Mouse (Mus musculus): ENCODE measurements at regions not wholly inside any gene's neighbourhood (a gene's known extent, or its start where the extent isn't known, plus 50 kb on each side); places are given as distances from the start of the nearest gene placed in this dataset.

DNA sequence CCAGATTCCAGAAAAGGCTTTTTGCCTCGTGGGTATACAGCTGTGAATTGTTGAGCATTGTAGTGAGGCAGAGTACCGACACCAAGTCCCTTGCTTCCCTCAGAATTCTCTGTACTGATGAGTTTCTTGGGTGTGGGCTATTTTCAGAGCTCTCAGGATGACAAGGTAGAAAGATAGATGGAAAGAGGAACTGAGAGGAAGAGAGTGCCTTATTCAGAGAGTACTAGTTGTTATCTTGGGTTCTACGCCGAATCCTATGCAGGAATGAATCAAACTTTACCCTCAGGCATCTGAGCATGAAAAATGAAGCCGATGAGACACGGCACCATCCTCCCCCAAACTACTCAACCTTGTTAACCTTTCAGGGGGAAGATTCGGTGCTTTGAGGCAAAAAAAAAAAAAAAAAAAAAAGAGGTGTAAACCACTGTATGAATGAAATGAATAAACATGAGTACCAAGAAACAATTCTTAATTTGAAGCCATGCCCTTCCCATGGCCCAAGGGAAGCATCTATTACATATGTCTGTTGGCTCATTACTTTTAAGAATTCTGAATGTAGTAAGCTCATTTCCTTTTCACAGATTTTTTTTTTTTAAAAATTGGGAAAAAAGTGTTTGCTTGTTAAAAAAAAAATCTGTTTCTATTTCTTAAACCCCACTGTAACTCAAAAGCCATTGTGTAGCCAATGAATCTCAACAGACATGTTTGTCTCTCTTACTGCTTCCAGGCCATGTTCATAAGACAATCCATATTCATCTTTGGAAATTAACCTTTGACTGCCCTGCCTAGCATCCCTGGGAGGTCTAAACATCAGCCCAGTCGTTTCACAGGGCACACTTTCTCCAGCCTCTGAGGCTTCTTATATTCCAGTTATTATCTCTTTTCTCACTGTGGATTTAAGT, 1435.8 kb upstream of the A1bg start:
- no peaks in the 10 kb centered on the region for H3K36me3 ChIP-seq (ENCODE audit: control insufficient read depth, insufficient read depth, low read length)
- no peak for TF ChIP-seq POLR2A (IDR thresholded peaks at IDR 0.05; ENCODE audit: low read depth, low read length)
- TF ChIP-seq CTCF (IDR thresholded peaks at IDR 0.05; ENCODE audit: extremely low read depth, insufficient read length, insufficient replicate concordance, low read depth, low read length): no peak
- WGBS: 81% methylated on average over 8 of the region's 8 CpGs
- H3K27ac ChIP-seq (ENCODE audit: insufficient read depth, low read depth, low read length): no peak overlapping the region
- H3K27me3 ChIP-seq (ENCODE audit: control insufficient read depth, insufficient read depth, low read length): no peaks in the 10 kb centered on the region
- no peak overlapping the region for H3K4me3 ChIP-seq (ENCODE audit: low read depth, low read length)
- H3K4me1 ChIP-seq (ENCODE audit: control insufficient read depth, insufficient read depth, insufficient read length, low read length): no peaks in the 10 kb centered on the region

GRCm38 (mm10) chr15:62353786-62354185, 1431.0 kb upstream of the A1bg start:
- no peaks in the 10 kb centered on the region for H3K27me3 ChIP-seq (ENCODE audit: control insufficient read depth, insufficient read depth, low read length)
- no peaks in the 10 kb centered on the region for H3K36me3 ChIP-seq (ENCODE audit: control insufficient read depth, insufficient read depth, low read length)
- no peak overlapping the region for H3K4me3 ChIP-seq (ENCODE audit: low read depth, low read length)
- no peaks in the 10 kb centered on the region for H3K4me1 ChIP-seq (ENCODE audit: control insufficient read depth, insufficient read depth, insufficient read length, low read length)
- no peak for TF ChIP-seq POLR2A (IDR thresholded peaks at IDR 0.05; ENCODE audit: low read depth, low read length)
- no peak for TF ChIP-seq CTCF (IDR thresholded peaks at IDR 0.05; ENCODE audit: extremely low read depth, insufficient read length, insufficient replicate concordance, low read depth, low read length)
- WGBS: 47% methylated on average over 4 of the region's 4 CpGs
- no peak overlapping the region for H3K27ac ChIP-seq (ENCODE audit: insufficient read depth, low read depth, low read length)

- Histone ChIP-seq H3K36me3 (ENCODE audit: control insufficient read depth, insufficient read depth, low read length) (no peaks in the 10 kb centered on the region), H3K27me3 (ENCODE audit: control insufficient read depth, insufficient read depth, low read length) (no peaks in the 10 kb centered on the region), H3K4me3 (ENCODE audit: low read depth, low read length) (no peak overlapping the region), H3K27ac (ENCODE audit: insufficient read depth, low read depth, low read length) (no peak overlapping the region), H3K4me1 (ENCODE audit: control insufficient read depth, insufficient read depth, insufficient read length, low read length) (no peaks in the 10 kb centered on the region)
- WGBS: 79% methylated on average over 6 of the region's 6 CpGs
- TF ChIP-seq CTCF (IDR thresholded peaks at IDR 0.05; ENCODE audit: extremely low read depth, insufficient read length, insufficient replicate concordance, low read depth, low read length) (no peak), POLR2A (IDR thresholded peaks at IDR 0.05; ENCODE audit: low read depth, low read length) (no peak)
Observed at GRCm38 (mm10) chr15:62350862-62351757, 1428.3 kb upstream of the A1bg start.

- Histone ChIP-seq H3K4me1 (ENCODE audit: control insufficient read depth, insufficient read depth, insufficient read length, low read length) (no peaks in the 10 kb centered on the region), H3K27me3 (ENCODE audit: control insufficient read depth, insufficient read depth, low read length) (no peaks in the 10 kb centered on the region), H3K4me3 (ENCODE audit: low read depth, low read length) (no peak overlapping the region), H3K36me3 (ENCODE audit: control insufficient read depth, insufficient read depth, low read length) (no peaks in the 10 kb centered on the region), H3K27ac (ENCODE audit: insufficient read depth, low read depth, low read length) (no peak overlapping the region)
- TF ChIP-seq POLR2A (IDR thresholded peaks at IDR 0.05; ENCODE audit: low read depth, low read length): no peak
- no peak for TF ChIP-seq CTCF (IDR thresholded peaks at IDR 0.05; ENCODE audit: extremely low read depth, insufficient read length, insufficient replicate concordance, low read depth, low read length)
- WGBS: 95% methylated on average over 3 of the region's 3 CpGs
Observed at GRCm38 (mm10) chr15:62349981-62350380, 1427.2 kb upstream of the A1bg start.

DNA sequence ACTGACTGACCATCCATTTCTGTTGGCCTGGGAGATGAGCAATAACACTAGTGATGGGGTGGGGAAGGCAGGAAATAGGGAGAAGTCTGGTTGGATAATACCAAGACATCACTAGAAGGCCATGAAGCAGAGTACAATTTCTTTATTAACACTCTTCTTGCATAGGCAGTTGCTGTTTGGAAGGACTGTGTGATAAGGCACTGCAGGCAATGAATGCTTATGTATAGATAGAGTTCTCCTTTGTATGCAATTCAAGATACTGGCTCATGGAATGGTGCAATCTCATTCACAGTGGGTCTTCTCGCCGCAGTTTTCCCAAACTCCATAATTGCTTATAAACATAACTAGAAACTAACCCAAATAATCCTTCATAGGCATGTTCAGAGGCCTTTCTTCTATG, 1426.1 kb upstream of the A1bg start:
- TF ChIP-seq POLR2A (IDR thresholded peaks at IDR 0.05; ENCODE audit: low read depth, low read length): no peak
- H3K27ac ChIP-seq (ENCODE audit: insufficient read depth, low read depth, low read length): no peak overlapping the region
- whole genome bisulfite sequencing: 95% methylated on average over 2 of the region's 2 CpGs
- H3K36me3 ChIP-seq (ENCODE audit: control insufficient read depth, insufficient read depth, low read length): no peaks in the 10 kb centered on the region
- no peaks in the 10 kb centered on the region for H3K4me1 ChIP-seq (ENCODE audit: control insufficient read depth, insufficient read depth, insufficient read length, low read length)
- no peaks in the 10 kb centered on the region for H3K27me3 ChIP-seq (ENCODE audit: control insufficient read depth, insufficient read depth, low read length)
- H3K4me3 ChIP-seq (ENCODE audit: low read depth, low read length): no peak overlapping the region

DNA sequence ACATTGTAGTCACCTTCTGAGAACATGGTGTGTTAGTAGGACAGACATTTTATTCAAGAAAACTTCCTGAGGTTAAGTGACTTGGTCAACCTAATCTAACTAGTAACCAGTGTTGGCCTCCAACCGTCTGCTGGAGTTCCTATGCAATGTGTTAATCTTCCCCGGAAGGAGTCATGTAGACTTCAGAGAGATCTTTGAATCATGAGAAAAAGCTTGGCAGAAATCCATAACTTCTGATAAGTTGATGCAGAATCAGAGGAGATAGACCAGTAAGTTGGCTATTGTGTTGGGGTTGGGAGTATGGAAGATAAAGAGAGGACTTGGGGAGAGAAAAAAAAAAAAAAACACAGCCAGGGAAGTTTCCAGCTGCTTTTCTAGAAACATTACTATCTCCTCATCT, 1424.9 kb upstream of the A1bg start:
- Histone ChIP-seq H3K4me3 (ENCODE audit: low read depth, low read length) (no peak overlapping the region), H3K36me3 (ENCODE audit: control insufficient read depth, insufficient read depth, low read length) (no peaks in the 10 kb centered on the region), H3K27me3 (ENCODE audit: control insufficient read depth, insufficient read depth, low read length) (no peaks in the 10 kb centered on the region), H3K4me1 (ENCODE audit: control insufficient read depth, insufficient read depth, insufficient read length, low read length) (no peaks in the 10 kb centered on the region), H3K27ac (ENCODE audit: insufficient read depth, low read depth, low read length) (no peak overlapping the region)
- 28% methylated on average over 2 of the region's 2 CpGs for WGBS
- TF ChIP-seq CTCF (IDR thresholded peaks at IDR 0.05; ENCODE audit: extremely low read depth, insufficient read length, insufficient replicate concordance, low read depth, low read length) (no peak), POLR2A (IDR thresholded peaks at IDR 0.05; ENCODE audit: low read depth, low read length) (no peak)

GRCm38 (mm10) chr15:62345893-62346292, 1423.1 kb upstream of the A1bg start:
- Histone ChIP-seq H3K27me3 (ENCODE audit: control insufficient read depth, insufficient read depth, low read length) (no peaks in the 10 kb centered on the region), H3K27ac (ENCODE audit: insufficient read depth, low read depth, low read length) (no peak overlapping the region), H3K36me3 (ENCODE audit: control insufficient read depth, insufficient read depth, low read length) (no peaks in the 10 kb centered on the region), H3K4me3 (ENCODE audit: low read depth, low read length) (no peak overlapping the region), H3K4me1 (ENCODE audit: control insufficient read depth, insufficient read depth, insufficient read length, low read length) (no peaks in the 10 kb centered on the region)
- 82% methylated on average over 5 of the region's 5 CpGs for WGBS
- TF ChIP-seq CTCF (IDR thresholded peaks at IDR 0.05; ENCODE audit: extremely low read depth, insufficient read length, insufficient replicate concordance, low read depth, low read length) (no peak), POLR2A (IDR thresholded peaks at IDR 0.05; ENCODE audit: low read depth, low read length) (no peak)

Data from small intestine, adult 2 months (tissue).